Mouse (Mus musculus) liver, adult 2 months (tissue): ENCODE data around the gene Lmx1a. TPM values are rescaled to one million over a fixed set of nuclear protein-coding genes. Genes with fewer than 3 reads are reported as not detected.

Experiments
- DNase-seq: peaks from one replicate; pipeline ENCODE4 v3.0.0-alpha.2; 2011; ENCODE audit warnings: low read depth, low spot score; ENCODE audit errors: extremely low read depth
- H3K27ac ChIP-seq: fragments of 200-500 bp; replicated peaks from 2 replicates; pipeline ENCODE4 v1.5.1; 2012; ENCODE audit warnings: low read depth, mild to moderate bottlenecking, control low read depth, inconsistent platforms, low read length; ENCODE audit not compliant: insufficient read depth
- H3K27me3 ChIP-seq: fragments of 200-500 bp; 2 replicates; pipeline ENCODE4 v1.6.1; 2012; ENCODE audit warnings: mild to moderate bottlenecking, moderate library complexity, low read length, inconsistent platforms; ENCODE audit not compliant: control insufficient read depth, insufficient read depth
- H3K36me3 ChIP-seq: fragments of 200-500 bp; 2 replicates; pipeline ENCODE4 v1.6.1; 2012; ENCODE audit warnings: low read length, inconsistent platforms; ENCODE audit not compliant: control insufficient read depth, insufficient read depth
- H3K4me1 ChIP-seq: fragments of 200-500 bp; 2 replicates; pipeline ENCODE4 v1.6.1; 2011; ENCODE audit warnings: low read length; ENCODE audit not compliant: control insufficient read depth, insufficient read depth
- H3K4me3 ChIP-seq: fragments of 200-500 bp; 2 replicates; pipeline ENCODE4 v1.5.1; 2011; ENCODE audit warnings: low read depth, mild to moderate bottlenecking, control low read depth, low read length, moderate library complexity; ENCODE audit not compliant: insufficient read depth
- H3K79me2 ChIP-seq: fragments of 200-500 bp; 2 replicates; pipeline ENCODE4 v1.6.1; 2012; ENCODE audit warnings: inconsistent platforms, mild to moderate bottlenecking, low read length, moderate library complexity; ENCODE audit not compliant: control insufficient read depth, insufficient read depth
- H3K9ac ChIP-seq: fragments of 200-500 bp; 2 replicates; pipeline ENCODE4 v1.6.1; 2012; ENCODE audit warnings: low read depth, mild to moderate bottlenecking, control low read depth, inconsistent platforms, low read length
- CTCF ChIP-seq: fragments of 200-500 bp; IDR thresholded peaks from 2 replicates; pipeline ENCODE4 v1.5.1; 2011; ENCODE audit warnings: low read depth, low read length, control low read depth
- POLR2A ChIP-seq: fragments of 200-500 bp; IDR thresholded peaks from 2 replicates; pipeline ENCODE4 v1.6.1; 2011; ENCODE audit warnings: low read length, control low read depth; ENCODE audit not compliant: insufficient read depth; ENCODE audit errors: extremely low read depth
- WGBS: fragments of 180-500 bp; shearing (Covaris S2); methylation state at CpG from one replicate; pipeline ENCODE4 v1.1.7; 2018; 5-methylcytosine and 5-hydroxymethylcytosine counted together
- polyA plus RNA-seq: library from polyadenylated mRNA; depleted of rRNA; stranded (reverse); fragments of >200 nt; gene quantifications from 2 replicates; pipeline ENCODE4 v1.2.3, GENCODE M21; 2012
- total RNA-seq: library from RNA; depleted of rRNA; stranded (reverse); fragments of >200 nt; gene quantifications from 2 replicates; pipeline ENCODE4 v1.2.3, GENCODE M21; 2014

Lmx1a gene
- total and polyA plus RNA-seq, 2 experiments, result not detected

DNA sequence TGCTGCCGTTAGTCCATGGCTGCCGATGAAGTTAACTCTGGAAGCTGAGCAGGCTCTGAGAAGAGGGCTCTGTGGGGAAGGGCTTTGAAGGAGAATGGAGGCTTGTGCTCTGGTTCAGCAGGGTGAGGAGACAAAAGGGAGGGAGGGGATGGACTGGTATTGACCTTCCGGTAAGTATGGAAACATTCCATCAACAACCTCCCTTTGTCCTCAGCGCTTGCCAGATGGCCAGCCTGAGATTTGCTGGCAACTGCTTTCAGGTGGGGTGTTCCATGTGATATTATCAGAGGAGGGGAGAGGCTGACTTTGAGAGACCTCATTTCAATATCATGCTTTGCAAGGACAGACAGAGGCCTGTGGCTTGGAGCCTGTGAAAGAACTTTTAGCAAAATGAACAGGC is 165.8 kb downstream of the Lmx1a start:
- 77% methylated on average over 4 of the region's 4 CpGs for WGBS

DNA sequence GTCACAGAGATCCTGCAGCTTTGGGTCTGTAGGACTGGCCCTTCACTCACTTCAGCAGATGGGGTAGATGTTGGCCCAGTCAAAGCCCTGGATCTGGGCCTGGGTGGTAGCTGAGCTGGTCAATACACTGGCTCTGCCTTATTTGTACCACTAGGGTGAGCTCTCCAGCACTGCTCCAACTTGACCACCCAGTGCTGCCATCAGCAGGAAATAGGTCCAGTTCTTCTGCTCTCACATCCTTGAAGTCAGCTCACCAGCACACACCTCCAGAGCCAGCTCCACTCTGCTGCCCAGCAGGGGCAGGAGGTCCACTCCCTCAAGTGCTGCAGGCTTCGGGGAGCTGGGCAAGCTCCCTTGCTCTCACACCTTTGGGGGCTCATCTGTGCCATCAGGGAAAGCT is 183.0 kb downstream of the Lmx1a start:
- Histone ChIP-seq H3K4me3 (no peak overlapping the region), H3K79me2 (no peaks in the 10 kb centered on the region), H3K27ac (no peak overlapping the region), H3K4me1 (no peaks in the 10 kb centered on the region), H3K27me3 (no peaks in the 10 kb centered on the region), H3K9ac (no peak overlapping the region), H3K36me3 (no peaks in the 10 kb centered on the region)
- DNase-seq, result no peak
- no peak for TF ChIP-seq CTCF
- no peak for TF ChIP-seq POLR2A
- 56% methylated on average over 1 of the region's 1 CpGs for WGBS

More for the DNA sequence above, 165.8 kb downstream of the Lmx1a start:
- Histone ChIP-seq H3K27me3 (no peaks in the 10 kb centered on the region), H3K4me1 (no peaks in the 10 kb centered on the region), H3K79me2 (no peaks in the 10 kb centered on the region), H3K36me3 (no peaks in the 10 kb centered on the region), H3K9ac (no peak overlapping the region), H3K4me3 (no peak overlapping the region), H3K27ac (no peak overlapping the region)
- TF ChIP-seq POLR2A, result no peak
- TF ChIP-seq CTCF, result no peak
- no peak for DNase-seq

GRCm38 (mm10) chr1:167874099-167874498 is 185.1 kb downstream of the Lmx1a start:
- Histone ChIP-seq H3K36me3 (no peaks in the 10 kb centered on the region), H3K27ac (no peak overlapping the region), H3K4me1 (no peaks in the 10 kb centered on the region), H3K79me2 (no peaks in the 10 kb centered on the region), H3K4me3 (no peak overlapping the region), H3K9ac (no peak overlapping the region), H3K27me3 (no peaks in the 10 kb centered on the region)
- TF ChIP-seq CTCF, result no peak
- no peak for TF ChIP-seq POLR2A
- DNase-seq, result no peak
- 69% methylated on average over 3 of the region's 3 CpGs for WGBS

DNA sequence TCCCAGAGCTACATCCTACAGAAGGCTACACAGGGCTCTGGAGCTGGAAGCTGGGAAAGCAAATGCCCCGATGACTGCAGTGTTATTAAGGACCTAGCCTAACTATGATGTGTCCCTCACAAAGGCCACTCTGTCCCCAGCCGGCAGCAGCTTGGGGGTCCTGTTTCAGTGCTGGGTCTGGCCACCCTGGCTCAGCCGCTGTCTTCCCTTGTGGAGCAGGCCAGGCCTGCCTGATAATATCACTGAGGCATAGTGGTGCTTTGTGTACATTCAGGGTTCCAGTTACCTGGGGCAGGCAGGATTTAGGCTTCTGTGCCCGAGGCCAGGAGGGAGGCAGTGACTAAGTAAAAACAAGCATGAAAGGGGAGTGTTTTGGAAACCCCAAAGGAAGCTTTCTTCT is 188.9 kb downstream of the Lmx1a start:
- H3K36me3 ChIP-seq, result no peaks in the 10 kb centered on the region
- no peaks in the 10 kb centered on the region for H3K27me3 ChIP-seq
- no peak overlapping the region for H3K27ac ChIP-seq
- 33% methylated on average over 4 of the region's 4 CpGs for WGBS
- no peaks in the 10 kb centered on the region for H3K79me2 ChIP-seq
- no peaks in the 10 kb centered on the region for H3K4me1 ChIP-seq
- TF ChIP-seq POLR2A, result no peak
- no peak for TF ChIP-seq CTCF
- no peak overlapping the region for H3K4me3 ChIP-seq
- DNase-seq, result no peak
- no peak overlapping the region for H3K9ac ChIP-seq

DNA sequence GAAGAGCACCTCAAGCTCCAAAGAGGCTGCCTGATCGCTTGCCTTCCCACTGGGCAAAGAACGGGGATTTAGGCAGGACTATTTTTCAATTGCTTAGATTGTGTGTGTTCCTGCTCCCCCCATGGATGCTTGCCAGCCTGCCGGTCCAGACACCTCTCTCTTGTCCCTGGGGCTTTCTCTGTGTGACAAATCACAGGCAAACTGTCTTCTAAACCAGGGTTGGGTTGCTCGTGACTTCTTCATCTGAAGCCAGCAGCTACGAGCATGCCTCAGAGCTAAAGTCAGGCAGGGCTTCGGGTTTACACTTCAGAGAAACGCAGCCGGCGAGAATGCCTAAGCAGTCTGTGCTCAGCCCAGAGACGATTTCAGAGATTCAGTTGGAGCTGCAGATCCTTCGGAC is 189.3 kb downstream of the Lmx1a start:
- no peak overlapping the region for H3K9ac ChIP-seq
- no peak for TF ChIP-seq POLR2A
- no peak for TF ChIP-seq CTCF
- H3K27me3 ChIP-seq, result no peaks in the 10 kb centered on the region
- DNase-seq, result no peak
- no peak overlapping the region for H3K4me3 ChIP-seq
- no peaks in the 10 kb centered on the region for H3K4me1 ChIP-seq
- H3K79me2 ChIP-seq, result no peaks in the 10 kb centered on the region
- H3K27ac ChIP-seq, result no peak overlapping the region
- WGBS, result 75% methylated on average over 11 of the region's 11 CpGs
- H3K36me3 ChIP-seq, result no peaks in the 10 kb centered on the region

GRCm38 (mm10) chr1:167885776-167886175 is 196.7 kb downstream of the Lmx1a start:
- Histone ChIP-seq H3K79me2 (no peaks in the 10 kb centered on the region), H3K27ac (no peak overlapping the region), H3K36me3 (no peaks in the 10 kb centered on the region), H3K27me3 (no peaks in the 10 kb centered on the region), H3K9ac (no peak overlapping the region), H3K4me1 (no peaks in the 10 kb centered on the region), H3K4me3 (no peak overlapping the region)
- DNase-seq, result no peak
- WGBS, result 91% methylated on average over 5 of the region's 5 CpGs
- TF ChIP-seq CTCF (no peak), POLR2A (no peak)

DNA sequence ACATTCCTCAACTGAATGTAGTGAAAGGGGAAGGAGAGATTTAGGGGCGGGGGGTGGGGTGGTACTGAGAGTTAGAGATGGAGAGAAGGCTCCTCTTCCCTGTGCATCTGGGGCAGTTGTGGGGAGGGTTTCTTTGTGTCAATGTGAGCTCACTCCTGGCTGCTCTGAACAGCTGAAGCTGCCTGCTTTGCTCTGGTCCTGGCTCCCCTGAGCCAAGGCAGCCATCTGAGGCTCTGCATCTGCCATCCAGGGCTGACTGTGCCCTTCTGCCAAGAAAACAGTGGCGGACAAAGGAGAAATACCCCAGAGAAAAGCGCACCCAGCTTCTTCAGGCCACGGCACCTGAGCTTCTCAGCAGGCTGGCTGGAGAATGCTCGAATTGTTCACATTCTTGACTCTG is 199.1 kb downstream of the Lmx1a start:
- 60% methylated on average over 5 of the region's 5 CpGs for WGBS
- no peak overlapping the region for H3K4me3 ChIP-seq
- no peaks in the 10 kb centered on the region for H3K4me1 ChIP-seq
- no peaks in the 10 kb centered on the region for H3K79me2 ChIP-seq
- no peaks in the 10 kb centered on the region for H3K27me3 ChIP-seq
- no peaks in the 10 kb centered on the region for H3K36me3 ChIP-seq
- no peak overlapping the region for H3K9ac ChIP-seq
- no peak overlapping the region for H3K27ac ChIP-seq
- no peak for DNase-seq
- TF ChIP-seq POLR2A (no peak), CTCF (no peak)
